Mouse (Mus musculus) hindbrain, embryonic 12.5 days (tissue): Measurements from ENCODE around the gene Map4. TPM values are rescaled to one million over a fixed set of nuclear protein-coding genes. Genes with fewer than 3 reads are reported as not detected.

Experiments
- ATAC-seq: fragments of 200-750 bp; cut with Nextera tagmentation; 2 replicates; pipeline ENCODE4 v1.8.0; 2017; ENCODE audit warnings: moderate TSS enrichment; ENCODE audit not compliant: low FRiP score
- H3K27ac ChIP-seq: fragments of 300-500 bp; sonication (generic); 2 replicates; pipeline ENCODE4 v1.5.1; 2016; ENCODE audit warnings: mild to moderate bottlenecking
- H3K27me3 ChIP-seq: fragments of 300-500 bp; sonication (generic); 2 replicates; pipeline ENCODE4 v1.6.1; 2016; ENCODE audit warnings: mild to moderate bottlenecking
- H3K36me3 ChIP-seq: fragments of 300-500 bp; sonication (generic); 2 replicates; pipeline ENCODE4 v1.6.1; 2016; ENCODE audit warnings: mild to moderate bottlenecking
- H3K4me1 ChIP-seq: fragments of 300-500 bp; sonication (generic); 2 replicates; pipeline ENCODE4 v1.6.1; 2016
- H3K4me2 ChIP-seq: fragments of 300-500 bp; sonication (generic); replicated peaks from 2 replicates; pipeline ENCODE4 v1.6.1; 2016; ENCODE audit warnings: mild to moderate bottlenecking
- H3K4me3 ChIP-seq: fragments of 300-500 bp; sonication (generic); 2 replicates; pipeline ENCODE4 v1.5.1; 2016; ENCODE audit warnings: mild to moderate bottlenecking
- H3K9ac ChIP-seq: fragments of 300-500 bp; sonication (generic); 2 replicates; pipeline ENCODE4 v1.6.1; 2016; ENCODE audit warnings: mild to moderate bottlenecking, moderate library complexity
- H3K9me3 ChIP-seq: fragments of 300-500 bp; sonication (generic); replicated peaks from 2 replicates; pipeline ENCODE4 v1.6.1; 2016; ENCODE audit warnings: mild to moderate bottlenecking
- WGBS: fragments of 180-500 bp; shearing (Covaris S2); methylation state at CpG from one replicate; pipeline ENCODE4 v1.1.7; 2016; 5-methylcytosine and 5-hydroxymethylcytosine counted together
- polyA plus RNA-seq: library from polyadenylated mRNA; unstranded; fragments of >200 nt; fragmentation: Nextera tagmentation; extraction: Ambion mirVana; gene quantifications from 2 replicates; pipeline ENCODE4 v1.2.1, GENCODE M21; 2016

Map4 gene
- polyA plus RNA-seq = 137 and 164 TPM in 2 replicates

GRCm38 (mm10) chr9:109931257-109932171 lies at the start of gene Map4:
TSS of gene Map4 (plus strand) at chr9:109931460.
- H3K4me2 ChIP-seq = peak within 1 kb of the TSS; percentile 78
- no peaks in the 10 kb centered on the region for H3K27me3 ChIP-seq
- peak within 1 kb of the TSS; percentile 92 for H3K4me3 ChIP-seq
- H3K9me3 ChIP-seq = no peaks in the 10 kb centered on the region
- ATAC-seq = peak; percentile 99
- peak within 1 kb of the TSS; percentile 84 for H3K9ac ChIP-seq
- under 1% methylated on average over 83 of the region's 94 CpGs for WGBS
- no peaks in the 10 kb centered on the region for H3K36me3 ChIP-seq
- H3K27ac ChIP-seq = peak within 1 kb of the TSS; percentile 96
- H3K4me1 ChIP-seq = peaks cover 12% of the 10 kb centered on the region

GRCm38 (mm10) chr9:109886259-109886658 lies 45.0 kb upstream of the Map4 start:
- Histone ChIP-seq H3K9me3 (no peaks in the 10 kb centered on the region), H3K9ac (no peak overlapping the region), H3K36me3 (peaks cover 93% of the 10 kb centered on the region), H3K27me3 (no peaks in the 10 kb centered on the region), H3K4me3 (no peak overlapping the region), H3K4me1 (no peaks in the 10 kb centered on the region), H3K4me2 (no peak overlapping the region), H3K27ac (no peak overlapping the region)
- WGBS = 88% methylated on average over 4 of the region's 4 CpGs
- no peak for ATAC-seq

- Histone ChIP-seq H3K27ac (no peak overlapping the region), H3K4me2 (no peak overlapping the region), H3K9me3 (no peaks in the 10 kb centered on the region), H3K9ac (no peak overlapping the region), H3K4me1 (no peaks in the 10 kb centered on the region), H3K36me3 (peaks cover 95% of the 10 kb centered on the region), H3K27me3 (no peaks in the 10 kb centered on the region), H3K4me3 (no peak overlapping the region)
- 90% methylated on average over 5 of the region's 5 CpGs for WGBS
- no peak for ATAC-seq
These were observed 43.9 kb upstream of the Map4 start for GRCm38 (mm10) chr9:109887321-109887720.

- Histone ChIP-seq H3K9me3 (no peaks in the 10 kb centered on the region), H3K4me3 (no peak overlapping the region), H3K9ac (no peak overlapping the region), H3K36me3 (peaks cover 60% of the 10 kb centered on the region), H3K4me1 (peaks cover 4% of the 10 kb centered on the region; the same call in 1 of the 2 replicates), H3K27me3 (no peaks in the 10 kb centered on the region), H3K4me2 (no peak overlapping the region), H3K27ac (no peak overlapping the region)
- no peak for ATAC-seq
- 91% methylated on average over 8 of the region's 8 CpGs for whole genome bisulfite sequencing
These were observed 39.8 kb upstream of the Map4 start for GRCm38 (mm10) chr9:109891501-109891900.

GRCm38 (mm10) chr9:109892651-109893250 lies 38.5 kb upstream of the Map4 start:
- 70% methylated on average over 5 of the region's 5 CpGs for WGBS
- Histone ChIP-seq H3K27ac (no peak overlapping the region), H3K36me3 (peaks cover 48% of the 10 kb centered on the region), H3K9ac (no peak overlapping the region), H3K27me3 (no peaks in the 10 kb centered on the region), H3K9me3 (no peaks in the 10 kb centered on the region), H3K4me2 (no peak overlapping the region), H3K4me1 (peaks cover 4% of the 10 kb centered on the region; the same call in 1 of the 2 replicates), H3K4me3 (no peak overlapping the region)
- no peak for ATAC-seq

GRCm38 (mm10) chr9:109894413-109895090 lies 36.7 kb upstream of the Map4 start:
- peak overlapping the region; percentile 80 for H3K27ac ChIP-seq
- H3K4me2 ChIP-seq = no peak overlapping the region
- H3K4me1 ChIP-seq = peaks cover 4% of the 10 kb centered on the region; the same call in 1 of the 2 replicates
- peak; percentile 87 for ATAC-seq
- no peaks in the 10 kb centered on the region for H3K27me3 ChIP-seq
- peaks cover 31% of the 10 kb centered on the region for H3K36me3 ChIP-seq
- no peaks in the 10 kb centered on the region for H3K9me3 ChIP-seq
- no peak overlapping the region for H3K4me3 ChIP-seq
- WGBS = 31% methylated on average over 6 of the region's 6 CpGs
- peak overlapping the region; percentile 33; the same call in 1 of the 2 replicates for H3K9ac ChIP-seq

- WGBS = 73% methylated on average over 6 of the region's 6 CpGs
- H3K4me1 ChIP-seq = peaks cover 4% of the 10 kb centered on the region; the same call in 1 of the 2 replicates
- H3K36me3 ChIP-seq = peaks cover 21% of the 10 kb centered on the region
- H3K4me3 ChIP-seq = no peak overlapping the region
- H3K4me2 ChIP-seq = no peak overlapping the region
- no peak overlapping the region for H3K9ac ChIP-seq
- no peak overlapping the region for H3K27ac ChIP-seq
- no peak for ATAC-seq
- H3K9me3 ChIP-seq = no peaks in the 10 kb centered on the region
- H3K27me3 ChIP-seq = no peaks in the 10 kb centered on the region
These were observed 35.7 kb upstream of the Map4 start for GRCm38 (mm10) chr9:109895593-109895992.

GRCm38 (mm10) chr9:109896253-109897150 lies 34.8 kb upstream of the Map4 start:
- H3K9ac ChIP-seq = no peak overlapping the region
- ATAC-seq = no peak
- WGBS = 86% methylated on average over 8 of the region's 8 CpGs

GRCm38 (mm10) chr9:109898027-109898426 lies 33.2 kb upstream of the Map4 start:
- Histone ChIP-seq H3K36me3 (no peaks in the 10 kb centered on the region; the same call in none of the 2 replicates), H3K27ac (no peak overlapping the region), H3K4me3 (no peak overlapping the region), H3K9me3 (no peaks in the 10 kb centered on the region), H3K9ac (no peak overlapping the region), H3K4me1 (peaks cover 4% of the 10 kb centered on the region; the same call in 1 of the 2 replicates), H3K4me2 (no peak overlapping the region), H3K27me3 (no peaks in the 10 kb centered on the region)
- no peak for ATAC-seq
- 55% methylated on average over 2 of the region's 2 CpGs for WGBS

More at GRCm38 (mm10) chr9:109896253-109897150, 34.8 kb upstream of the Map4 start:
- Histone ChIP-seq H3K36me3 (peaks cover 12% of the 10 kb centered on the region), H3K27ac (no peak overlapping the region), H3K27me3 (no peaks in the 10 kb centered on the region), H3K9me3 (no peaks in the 10 kb centered on the region), H3K4me2 (no peak overlapping the region), H3K4me1 (peaks cover 4% of the 10 kb centered on the region; the same call in 1 of the 2 replicates), H3K4me3 (no peak overlapping the region)

GRCm38 (mm10) chr9:109899361-109899760 lies 31.9 kb upstream of the Map4 start:
- H3K36me3 ChIP-seq = no peaks in the 10 kb centered on the region
- H3K4me1 ChIP-seq = peaks cover 2% of the 10 kb centered on the region; the same call in 1 of the 2 replicates
- no peak overlapping the region for H3K9ac ChIP-seq
- no peak overlapping the region for H3K27ac ChIP-seq
- WGBS = 69% methylated on average over 12 of the region's 15 CpGs
- no peak for ATAC-seq
- no peak overlapping the region for H3K4me3 ChIP-seq
- H3K27me3 ChIP-seq = no peaks in the 10 kb centered on the region
- H3K4me2 ChIP-seq = no peak overlapping the region
- no peaks in the 10 kb centered on the region for H3K9me3 ChIP-seq

GRCm38 (mm10) chr9:109899774-109900173 lies 31.5 kb upstream of the Map4 start:
- no peak overlapping the region for H3K4me3 ChIP-seq
- 76% methylated on average over 8 of the region's 8 CpGs for WGBS
- H3K36me3 ChIP-seq = no peaks in the 10 kb centered on the region

More at GRCm38 (mm10) chr9:109899774-109900173, 31.5 kb upstream of the Map4 start:
- no peak for ATAC-seq
- no peak overlapping the region for H3K4me2 ChIP-seq
- no peaks in the 10 kb centered on the region for H3K9me3 ChIP-seq
- H3K27me3 ChIP-seq = no peaks in the 10 kb centered on the region
- H3K27ac ChIP-seq = no peak overlapping the region
- H3K4me1 ChIP-seq = no peaks in the 10 kb centered on the region
- no peak overlapping the region for H3K9ac ChIP-seq
